Mouse (Mus musculus) mouse trophoblast stem cell (cell line): ENCODE results near the gene Serping1.

Experiments used
- in situ Hi-C, 2 experiments: fragments of 300-500 bp; cut with MseI, MboI; formaldehyde crosslinking; loops; 2 replicates in 1 of 2; 3 replicates in 1 of 2; pipeline ENCODE4 v1.15.1; 2025

Serping1 gene

GRCm38 (mm10) chr2:84779210-84779609 is 4.0 kb upstream of the Serping1 start:
- in situ Hi-C loops = no loop called here

DNA sequence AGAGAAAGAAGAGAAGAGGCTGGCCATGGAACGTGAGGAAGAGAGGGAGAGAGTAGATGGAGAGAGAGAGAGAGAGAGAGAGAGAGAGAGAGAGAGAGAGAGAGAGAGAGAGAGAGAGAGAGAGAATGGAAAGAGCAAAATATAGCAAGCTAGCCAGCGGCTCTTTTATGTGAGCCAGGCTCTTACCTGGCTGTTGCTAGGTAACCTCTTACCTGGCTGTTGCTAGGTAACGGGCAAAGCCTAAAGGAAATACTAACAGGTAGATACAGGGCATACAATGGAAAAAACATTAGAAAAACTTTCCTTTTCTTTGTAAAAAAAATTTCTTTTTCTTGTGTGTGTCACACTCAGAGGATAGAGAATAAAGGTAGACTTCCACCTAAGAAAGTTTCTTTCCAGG is 2.5 kb upstream of the Serping1 start:
- in situ Hi-C loops = no loop called here

DNA sequence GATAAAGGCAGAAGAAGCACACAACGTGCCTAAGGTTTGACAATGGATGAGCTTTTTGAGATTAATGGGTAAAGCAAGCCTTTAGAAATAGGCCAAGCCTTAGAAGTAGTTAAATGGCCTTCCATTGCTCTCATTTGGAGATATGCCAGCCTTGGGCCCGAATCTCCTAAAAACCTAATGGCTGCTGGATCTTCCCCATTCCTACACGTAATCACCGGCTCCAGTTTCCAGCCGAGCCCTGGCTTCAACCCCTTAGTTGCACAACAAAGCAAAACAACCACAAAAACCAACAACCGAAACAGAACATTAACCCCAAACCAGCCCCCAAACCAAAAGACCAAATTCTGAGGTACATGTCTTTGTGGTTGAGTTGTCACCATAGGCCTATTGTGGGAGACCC is 421 bp upstream of the Serping1 start:
- in situ Hi-C loops = no loop called here

- in situ Hi-C loops = no loop called here
Observed at GRCm38 (mm10) chr2:84774751-84775150, 493 bp downstream of the Serping1 start.

- in situ Hi-C loops = no loop called here
Observed at GRCm38 (mm10) chr2:84773195-84773594, 2.0 kb downstream of the Serping1 start.

- in situ Hi-C loops = no loop called here
Observed at GRCm38 (mm10) chr2:84772454-84772853, 2.8 kb downstream of the Serping1 start.

GRCm38 (mm10) chr2:84770501-84770900 is 4.7 kb downstream of the Serping1 start:
- in situ Hi-C loops = no loop called here

GRCm38 (mm10) chr2:84762818-84763217 is 12.4 kb downstream of the Serping1 start:
- in situ Hi-C loops = no loop called here

DNA sequence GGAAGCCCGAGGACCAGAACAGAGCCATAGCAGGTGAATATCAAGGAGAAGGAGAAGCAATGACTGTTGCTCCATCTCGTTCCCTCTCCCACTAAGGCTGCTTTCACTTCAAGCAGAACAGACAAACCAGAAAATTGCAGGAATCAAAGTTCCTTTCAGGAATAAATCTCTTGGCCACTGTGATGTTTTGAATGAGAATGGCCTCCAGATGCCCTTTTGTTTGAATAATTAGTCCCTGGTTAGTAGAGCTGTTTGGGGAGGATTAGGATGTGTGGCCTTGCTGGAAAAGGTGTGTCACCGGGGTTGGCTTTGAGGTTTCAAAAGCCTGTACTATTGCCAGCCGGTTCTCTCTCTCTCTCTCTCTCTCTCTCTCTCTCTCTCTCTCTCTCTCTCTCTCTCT is 12.9 kb downstream of the Serping1 start:
- in situ Hi-C loops = no loop called here

DNA sequence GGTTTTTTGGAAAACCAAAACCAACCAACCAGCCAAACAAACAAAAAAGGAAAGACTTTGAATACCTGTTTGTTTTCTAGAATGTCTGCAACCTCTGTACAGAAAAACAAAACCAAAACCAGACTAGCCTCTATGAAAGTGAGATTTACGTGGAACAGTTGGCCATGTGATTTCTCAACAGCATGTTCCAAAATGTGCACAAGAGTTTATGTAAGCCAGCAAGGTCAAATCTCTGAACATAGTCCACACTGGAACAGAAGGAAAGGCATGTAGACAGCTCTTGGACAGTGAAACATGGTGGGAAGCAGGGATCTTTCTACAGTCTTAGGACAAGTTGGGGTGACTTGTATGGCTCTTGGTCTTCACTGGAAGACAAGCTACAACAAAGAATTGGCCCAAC is 13.4 kb downstream of the Serping1 start:
- in situ Hi-C loops = no loop called here

- in situ Hi-C loops = no loop called here
Observed at GRCm38 (mm10) chr2:84761309-84761708, 13.9 kb downstream of the Serping1 start.

GRCm38 (mm10) chr2:84760777-84761176 is 14.5 kb downstream of the Serping1 start:
- in situ Hi-C loops = no loop called here

DNA sequence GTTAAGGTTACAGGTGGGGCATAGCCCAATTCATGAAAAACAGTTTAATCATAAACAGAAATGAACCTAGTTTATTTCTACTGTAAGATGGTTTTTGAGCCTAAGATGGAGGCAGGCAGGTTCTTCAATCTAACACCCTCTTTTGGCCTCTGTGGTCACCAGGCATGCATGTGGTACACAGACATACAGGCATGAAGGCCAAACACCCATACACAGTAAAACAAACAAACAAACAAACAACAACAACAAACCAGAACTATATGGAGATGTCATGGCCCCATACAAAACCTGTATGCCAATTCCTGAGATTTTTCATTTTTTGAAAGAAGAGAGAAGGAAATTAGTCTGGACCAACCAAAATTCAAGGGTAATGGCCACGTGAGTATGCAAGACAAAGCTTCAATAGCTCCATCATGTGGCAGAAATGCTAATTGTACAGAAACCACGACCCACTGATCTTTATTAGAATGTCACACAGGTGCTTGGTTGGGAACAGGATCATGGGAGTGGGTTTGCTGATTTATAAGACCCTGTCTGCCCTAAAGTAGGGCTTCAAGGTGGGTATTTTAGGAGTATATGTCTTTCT is 16.6 kb downstream of the Serping1 start:
- in situ Hi-C loops = no loop called here

- in situ Hi-C loops = no loop called here
Observed at GRCm38 (mm10) chr2:84757026-84757682, 18.1 kb downstream of the Serping1 start.

- in situ Hi-C loops = no loop called here
Observed at GRCm38 (mm10) chr2:84756245-84756644, 19.0 kb downstream of the Serping1 start.

DNA sequence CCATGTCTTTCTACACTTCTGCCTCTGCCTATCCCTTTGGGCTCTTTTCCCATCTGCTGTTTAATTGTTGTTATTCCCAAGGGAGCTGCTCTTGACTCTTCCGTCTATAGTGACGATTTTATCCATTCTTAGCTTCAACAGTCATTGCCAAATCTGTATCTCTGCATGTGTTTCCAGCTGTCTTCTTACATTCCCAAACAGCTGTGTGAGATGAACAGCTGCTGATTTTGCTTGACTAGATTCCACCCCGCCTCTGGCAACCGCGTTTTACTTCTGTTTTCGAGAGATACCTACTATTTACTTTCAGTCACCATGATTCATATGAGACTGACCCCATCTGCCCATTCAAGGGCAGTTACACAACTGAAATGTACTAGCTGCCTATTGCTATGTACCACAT is 25.1 kb downstream of the Serping1 start:
- in situ Hi-C loops = no loop called here

DNA sequence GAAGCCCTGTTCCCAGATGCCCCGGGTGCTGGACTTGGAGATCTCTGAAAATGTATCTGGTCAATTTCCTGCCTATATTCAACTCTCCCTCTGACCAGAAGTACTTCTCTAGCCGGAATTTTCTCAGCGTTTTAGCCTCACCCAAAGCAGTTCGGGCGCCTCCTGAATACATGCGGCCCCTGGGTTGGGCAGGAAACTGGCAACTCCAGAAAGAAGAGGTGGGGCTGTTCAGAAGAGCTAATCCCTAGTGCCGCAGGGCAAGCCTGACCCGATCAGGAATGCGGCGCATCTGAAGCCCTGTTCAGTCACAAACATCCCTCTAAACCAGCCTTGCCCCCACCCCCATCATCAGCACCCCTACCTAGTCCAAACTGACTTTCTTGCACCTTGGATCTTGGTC is 31.1 kb downstream of the Serping1 start:
- in situ Hi-C loops = no loop called here

GRCm38 (mm10) chr2:84743561-84743960 is 31.7 kb downstream of the Serping1 start, which contains the start of gene Gm19426:
Gene Gm19426, minus strand, starts transcription at chr2:84743655.
- in situ Hi-C loops = no loop called here

GRCm38 (mm10) chr2:84742451-84743283 is 32.6 kb downstream of the Serping1 start:
- in situ Hi-C loops = no loop called here

GRCm38 (mm10) chr2:84741841-84742450 is 33.3 kb downstream of the Serping1 start:
- in situ Hi-C loops = no loop called here

DNA sequence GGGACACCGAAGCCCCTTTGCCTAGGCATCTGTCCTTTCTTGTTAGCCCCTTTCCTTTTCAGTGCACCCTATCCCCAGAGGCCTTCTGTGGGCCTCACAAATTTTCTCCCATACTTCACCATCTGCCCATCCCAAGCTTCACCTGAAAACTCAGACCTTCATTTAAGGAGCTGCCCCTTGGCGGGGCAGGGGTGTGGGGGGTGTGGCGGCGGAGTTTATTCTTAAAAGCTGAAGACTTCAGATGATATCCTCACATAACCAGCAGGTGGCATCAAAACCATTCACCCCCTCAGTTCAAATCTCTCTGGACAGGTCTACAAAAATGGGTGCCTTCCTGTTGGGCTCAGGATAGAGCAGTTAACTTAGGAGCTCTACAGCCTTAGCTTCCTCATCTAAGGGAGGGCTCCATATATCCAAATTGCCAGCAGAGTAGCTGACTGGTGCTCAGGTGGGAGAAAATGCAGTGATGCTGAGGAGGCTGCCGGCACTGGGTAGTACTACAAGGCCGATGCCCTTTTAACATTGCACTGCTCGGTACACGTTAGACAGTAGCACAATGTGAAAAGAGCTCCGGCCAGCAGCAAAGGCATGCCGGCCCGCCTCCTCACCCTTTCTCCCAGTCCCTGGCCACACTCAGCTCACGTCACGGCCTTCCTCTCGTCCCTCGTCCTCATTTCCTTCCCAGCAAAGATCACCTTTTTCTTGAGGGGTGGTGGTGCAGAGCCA is 34.5 kb downstream of the Serping1 start:
- in situ Hi-C loops = no loop called here
